Mouse (Mus musculus) ES-E14 (cell line): ENCODE measurements at regions not wholly inside any gene's neighbourhood (a gene's known extent, or its start where the extent isn't known, plus 50 kb on each side); places are given as distances from the start of the nearest gene placed in this dataset.

Experiments used
- DNase-seq: peaks from one replicate; pipeline ENCODE4 v3.0.0-alpha.2; 2013; ENCODE audit warnings: low read depth, low spot score
- H3K27ac ChIP-seq: 2 replicates; pipeline ENCODE4 v1.5.1; 2012; ENCODE audit warnings: low read depth, mild to moderate bottlenecking, low read length, moderate library complexity, mixed read lengths; ENCODE audit not compliant: poor library complexity, insufficient read depth, severe bottlenecking
- H3K36me3 ChIP-seq: 2 replicates; pipeline ENCODE4 v1.6.1; 2012; ENCODE audit warnings: mild to moderate bottlenecking, low read length, moderate library complexity, mixed read lengths; ENCODE audit not compliant: control insufficient read depth, poor library complexity, insufficient read depth, severe bottlenecking
- H3K4me1 ChIP-seq, 2 experiments: fragments of 150-350 bp in 1 of 2; sonication (generic) in 1 of 2; 2 replicates each; pipeline ENCODE4 v1.6.1; 2012; ENCODE audit warnings: low read length in 2 of 2, mild to moderate bottlenecking in 1 of 2, mixed read lengths in 1 of 2; ENCODE audit not compliant: control insufficient read depth in 2 of 2, insufficient read depth in 2 of 2, poor library complexity in 1 of 2
- H3K4me3 ChIP-seq, 2 experiments: fragments of 150-350 bp in 1 of 2; sonication (generic) in 1 of 2; 2 replicates each; pipeline ENCODE4 v1.5.1; 2012; ENCODE audit warnings: low read length in 2 of 2, low read depth in 1 of 2, mild to moderate bottlenecking in 1 of 2, mixed read lengths in 1 of 2; ENCODE audit not compliant: insufficient read depth in 1 of 2, poor library complexity in 1 of 2, severe bottlenecking in 1 of 2
- H3K9ac ChIP-seq: 2 replicates; pipeline ENCODE4 v1.6.1; 2012; ENCODE audit warnings: low read depth, mild to moderate bottlenecking, low read length, mixed read lengths; ENCODE audit not compliant: poor library complexity, insufficient read depth, severe bottlenecking
- H3K9me3 ChIP-seq: fragments of 150-350 bp; sonication (generic); 2 replicates; pipeline ENCODE4 v1.6.1; 2012; ENCODE audit warnings: low read depth, mild to moderate bottlenecking, low read length; ENCODE audit not compliant: control insufficient read depth, insufficient read depth
- CHD2 ChIP-seq: IDR thresholded peaks from 2 replicates; pipeline ENCODE4 v1.6.1; 2014; ENCODE audit warnings: mild to moderate bottlenecking, low read depth, low read length, inconsistent platforms
- HCFC1 ChIP-seq: IDR thresholded peaks from 2 replicates; pipeline ENCODE4 v1.6.1; 2012; ENCODE audit warnings: low read length, inconsistent platforms, borderline replicate concordance; ENCODE audit not compliant: insufficient read depth
- MAFK ChIP-seq: IDR thresholded peaks from 2 replicates; pipeline ENCODE4 v1.6.1; 2014; ENCODE audit warnings: mild to moderate bottlenecking, low read depth, low read length, inconsistent platforms; ENCODE audit not compliant: insufficient read depth
- ZC3H11A ChIP-seq: IDR thresholded peaks from 2 replicates; pipeline ENCODE4 v1.6.1; 2012; ENCODE audit warnings: low read depth, mild to moderate bottlenecking, inconsistent platforms, low read length, borderline replicate concordance
- ZNF384 ChIP-seq: IDR thresholded peaks from 2 replicates; pipeline ENCODE4 v1.6.1; 2012; ENCODE audit warnings: low read depth, low read length, inconsistent platforms
- in situ Hi-C, 2 experiments: fragments of 600-800 bp; cut with MboI; formaldehyde crosslinking; loops; one replicate each; pipeline ENCODE4 v1.15.1; 2025; ENCODE audit warnings: low sequenced_read_pairs in 2 of 2, inconsistent platforms in 1 of 2; ENCODE audit not compliant: unreplicated experiment in 2 of 2

- Histone ChIP-seq H3K4me1 (peaks cover 7 to 12% of the 10 kb centered on the region in 2 experiments), H3K36me3 (no peaks in the 10 kb centered on the region), H3K4me3 (no peak overlapping the region), H3K9ac (no peak overlapping the region), H3K27ac (no peak overlapping the region), H3K9me3 (no peaks in the 10 kb centered on the region)
- in situ Hi-C loops, result no loop called here
- no peak for TF ChIP-seq CHD2
- no peak for TF ChIP-seq MAFK
- no peak for TF ChIP-seq ZNF384
- no peak for TF ChIP-seq ZC3H11A
- TF ChIP-seq HCFC1, result no peak
- DNase-seq, result peak; percentile 54
These were observed 136.8 kb upstream of the Teddm2 start for GRCm38 (mm10) chr1:154036729-154037270.

- H3K4me3 ChIP-seq, result no peak overlapping the region
- no peaks in the 10 kb centered on the region for H3K36me3 ChIP-seq
- H3K27ac ChIP-seq, result no peak overlapping the region
- H3K4me1 ChIP-seq, result peaks cover 7 to 9% of the 10 kb centered on the region in 2 experiments
- no peak for DNase-seq
- TF ChIP-seq ZC3H11A, result no peak
- no peak for TF ChIP-seq MAFK
- no peak for TF ChIP-seq CHD2
- no peak for TF ChIP-seq ZNF384
- TF ChIP-seq HCFC1, result no peak
- H3K9me3 ChIP-seq, result no peaks in the 10 kb centered on the region
- H3K9ac ChIP-seq, result no peak overlapping the region
- in situ Hi-C loops, result no loop called here
These were observed 138.2 kb upstream of the Teddm2 start for GRCm38 (mm10) chr1:154038241-154038640.

- in situ Hi-C loops, result no loop called here
These were observed 140.9 kb upstream of the Teddm2 start for GRCm38 (mm10) chr1:154040907-154041306.

GRCm38 (mm10) chr1:154042956-154043355 is 142.9 kb upstream of the Teddm2 start:
- Histone ChIP-seq H3K27ac (no peak overlapping the region), H3K4me3 (no peak overlapping the region), H3K9me3 (no peaks in the 10 kb centered on the region), H3K9ac (no peak overlapping the region), H3K4me1 (peaks cover 0 to 3% of the 10 kb centered on the region in 2 experiments; a peak in 1 of 4 replicates), H3K36me3 (no peaks in the 10 kb centered on the region)
- no peak for TF ChIP-seq ZC3H11A
- no peak for TF ChIP-seq CHD2
- no peak for TF ChIP-seq MAFK
- TF ChIP-seq HCFC1, result no peak
- TF ChIP-seq ZNF384, result no peak
- in situ Hi-C loops, result no loop called here
- no peak for DNase-seq

More at GRCm38 (mm10) chr1:154040907-154041306, 140.9 kb upstream of the Teddm2 start:
- DNase-seq, result no peak
- H3K27ac ChIP-seq, result no peak overlapping the region
- peaks cover 5% of the 10 kb centered on the region in 2 experiments for H3K4me1 ChIP-seq
- H3K36me3 ChIP-seq, result no peaks in the 10 kb centered on the region
- no peak overlapping the region for H3K4me3 ChIP-seq
- TF ChIP-seq ZC3H11A (no peak), MAFK (no peak), CHD2 (no peak), HCFC1 (no peak), ZNF384 (no peak)
- no peaks in the 10 kb centered on the region for H3K9me3 ChIP-seq
- no peak overlapping the region for H3K9ac ChIP-seq

GRCm38 (mm10) chr1:154044712-154045111 is 144.7 kb upstream of the Teddm2 start:
- in situ Hi-C loops, result no loop called here
- TF ChIP-seq CHD2 (no peak), HCFC1 (no peak), MAFK (no peak), ZC3H11A (no peak), ZNF384 (no peak)
- H3K36me3 ChIP-seq, result no peaks in the 10 kb centered on the region
- H3K9me3 ChIP-seq, result no peaks in the 10 kb centered on the region
- no peaks in the 10 kb centered on the region for H3K4me1 ChIP-seq
- H3K27ac ChIP-seq, result no peak overlapping the region
- DNase-seq, result no peak
- no peak overlapping the region for H3K4me3 ChIP-seq
- no peak overlapping the region for H3K9ac ChIP-seq
